Mouse (Mus musculus) lung, postnatal 0 days (tissue): ENCODE data around the gene Map3k14.

ENCODE experiments used
- CTCF ChIP-seq: IDR thresholded peaks from 2 replicates; pipeline ENCODE4 v1.5.1; 2016; ENCODE audit warnings: antibody characterized with exemption, mild to moderate bottlenecking
- EP300 ChIP-seq: IDR thresholded peaks from 2 replicates; pipeline ENCODE4 v1.6.1; 2016; ENCODE audit warnings: antibody characterized with exemption, mild to moderate bottlenecking, control low read depth

DNA sequence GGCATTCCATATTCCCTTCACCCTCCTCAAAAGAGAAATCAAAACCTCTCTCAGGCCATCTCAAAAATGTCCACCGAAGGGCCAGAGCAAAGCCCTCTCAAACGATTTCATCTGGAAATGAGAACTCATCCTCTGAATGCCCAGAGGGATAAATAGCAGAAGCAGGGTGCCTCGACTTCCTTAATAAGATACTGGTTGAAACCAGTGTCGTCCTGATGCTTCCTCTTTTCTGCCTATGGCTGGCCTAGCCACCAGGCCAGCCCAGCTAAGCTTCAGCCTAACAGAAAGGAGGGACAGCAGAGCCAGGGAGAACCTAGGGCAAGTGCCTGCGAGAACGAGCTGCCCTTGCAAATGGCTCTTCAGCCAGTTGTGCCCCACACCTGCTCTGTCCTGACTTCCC lies 17.8 kb downstream of the Map3k14 start:
- TF ChIP-seq EP300 (no peak), CTCF (no peak)
